Mouse (Mus musculus) olfactory bulb, adult 2 months (tissue): Measurements from ENCODE around the gene St3gal3. TPM values are rescaled to one million over a fixed set of nuclear protein-coding genes. Genes with fewer than 3 reads are reported as not detected.
A peak's percentile ranks its signal among the peaks of the same experiment; 100 is the strongest.

Experiments used
- H3K27ac ChIP-seq: fragments of 200-500 bp; 2 replicates; pipeline ENCODE4 v1.5.1; 2012; ENCODE audit warnings: low read depth, low read length; ENCODE audit not compliant: insufficient read depth
- H3K4me1 ChIP-seq: fragments of 200-500 bp; 2 replicates; pipeline ENCODE4 v1.6.1; 2012; ENCODE audit warnings: low read length; ENCODE audit not compliant: control insufficient read depth, insufficient read depth
- H3K4me3 ChIP-seq: fragments of 200-500 bp; 2 replicates; pipeline ENCODE4 v1.5.1; 2012; ENCODE audit warnings: mild to moderate bottlenecking, low read depth, low read length, moderate library complexity; ENCODE audit not compliant: insufficient read depth
- CTCF ChIP-seq: fragments of 200-500 bp; IDR thresholded peaks from 2 replicates; pipeline ENCODE4 v1.5.1; 2012; ENCODE audit warnings: low read depth, mild to moderate bottlenecking, low read length, moderate library complexity; ENCODE audit not compliant: insufficient read depth
- POLR2A ChIP-seq: fragments of 200-500 bp; IDR thresholded peaks from 2 replicates; pipeline ENCODE4 v1.6.1; 2012; ENCODE audit warnings: mild to moderate bottlenecking, low read depth, low read length, moderate library complexity; ENCODE audit not compliant: insufficient read depth
- WGBS: fragments of 180-500 bp; shearing (Covaris S2); methylation state at CpG from one replicate; pipeline ENCODE4 v1.1.7; 2018; 5-methylcytosine and 5-hydroxymethylcytosine counted together
- polyA plus RNA-seq: library from polyadenylated mRNA; stranded (reverse); fragments of >200 nt; gene quantifications from 2 replicates; pipeline ENCODE4 v1.2.4, GENCODE M21; 2012; ENCODE audit warnings: low replicate concordance; ENCODE audit not compliant: missing spikeins, insufficient read depth, insufficient read length

The St3gal3 gene
- polyA plus RNA-seq, 1 experiment: not detected

DNA sequence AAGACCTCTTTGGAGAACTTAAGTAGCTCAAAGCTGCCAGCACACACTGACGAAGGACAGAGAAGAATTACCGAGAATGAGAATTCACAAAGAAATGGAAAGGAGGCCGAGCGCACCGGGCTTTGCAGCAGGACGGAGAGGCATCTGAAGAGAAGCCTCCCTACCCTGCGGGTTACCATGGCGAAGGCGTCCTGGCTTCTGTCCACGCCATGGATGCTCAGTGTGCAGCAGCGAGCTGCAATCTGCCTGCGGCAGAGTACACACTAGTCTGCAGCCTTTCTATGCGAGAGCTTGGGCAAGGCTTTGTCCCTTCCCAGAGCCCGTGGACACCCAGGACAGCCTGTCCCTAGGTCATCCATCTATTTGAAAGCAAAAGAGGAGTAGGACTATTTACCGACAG is 21.8 kb upstream of the St3gal3 start:
- TF ChIP-seq POLR2A: no peak
- no peak for TF ChIP-seq CTCF
- 69% methylated on average over 15 of the region's 15 CpGs for WGBS
- no peak overlapping the region for H3K27ac ChIP-seq

DNA sequence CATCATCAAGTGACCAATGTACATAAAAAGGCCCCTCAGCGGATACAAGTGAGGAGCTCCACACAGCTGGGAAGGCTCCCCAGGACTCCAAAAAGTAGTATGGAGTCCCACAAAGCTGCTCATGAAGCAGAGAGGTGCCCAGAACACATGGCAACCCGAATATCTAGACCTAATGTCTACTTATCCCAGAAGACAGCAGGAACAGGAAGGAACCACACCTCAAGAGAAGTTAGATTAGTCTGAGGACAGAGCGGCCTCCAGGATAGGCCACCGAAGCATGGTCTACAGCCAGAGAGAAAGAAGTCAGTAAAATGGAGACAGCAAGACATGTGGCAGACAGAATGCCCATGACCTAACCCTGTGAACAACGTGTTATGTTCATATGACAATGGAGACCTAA is 20.2 kb upstream of the St3gal3 start:
- Histone ChIP-seq H3K4me1 (peaks cover 3% of the 10 kb centered on the region; the same call in 1 of the 2 replicates), H3K27ac (no peak overlapping the region), H3K4me3 (no peak overlapping the region)
- TF ChIP-seq POLR2A (no peak), CTCF (no peak)
- 94% methylated on average over 5 of the region's 5 CpGs for WGBS

More for the DNA sequence above, 21.8 kb upstream of the St3gal3 start:
- no peak overlapping the region for H3K4me3 ChIP-seq
- H3K4me1 ChIP-seq: peaks cover 4% of the 10 kb centered on the region; the same call in 1 of the 2 replicates

- Histone ChIP-seq H3K4me1 (peaks cover 5% of the 10 kb centered on the region), H3K4me3 (no peak overlapping the region), H3K27ac (no peak overlapping the region)
- TF ChIP-seq POLR2A (no peak), CTCF (no peak)
- WGBS: 86% methylated on average over 17 of the region's 17 CpGs
Observed at GRCm38 (mm10) chr4:118152020-118152785, 17.5 kb upstream of the St3gal3 start.

GRCm38 (mm10) chr4:118150804-118151203 is 16.1 kb upstream of the St3gal3 start:
- H3K4me3 ChIP-seq: no peak overlapping the region
- WGBS: 88% methylated on average over 7 of the region's 7 CpGs
- peaks cover 5% of the 10 kb centered on the region for H3K4me1 ChIP-seq
- no peak overlapping the region for H3K27ac ChIP-seq
- TF ChIP-seq POLR2A (no peak), CTCF (no peak)

GRCm38 (mm10) chr4:118149956-118150680 is 15.4 kb upstream of the St3gal3 start:
- TF ChIP-seq CTCF: no peak
- no peak for TF ChIP-seq POLR2A
- Histone ChIP-seq H3K4me3 (no peak overlapping the region), H3K27ac (no peak overlapping the region), H3K4me1 (peaks cover 5% of the 10 kb centered on the region)
- WGBS: 83% methylated on average over 14 of the region's 14 CpGs

DNA sequence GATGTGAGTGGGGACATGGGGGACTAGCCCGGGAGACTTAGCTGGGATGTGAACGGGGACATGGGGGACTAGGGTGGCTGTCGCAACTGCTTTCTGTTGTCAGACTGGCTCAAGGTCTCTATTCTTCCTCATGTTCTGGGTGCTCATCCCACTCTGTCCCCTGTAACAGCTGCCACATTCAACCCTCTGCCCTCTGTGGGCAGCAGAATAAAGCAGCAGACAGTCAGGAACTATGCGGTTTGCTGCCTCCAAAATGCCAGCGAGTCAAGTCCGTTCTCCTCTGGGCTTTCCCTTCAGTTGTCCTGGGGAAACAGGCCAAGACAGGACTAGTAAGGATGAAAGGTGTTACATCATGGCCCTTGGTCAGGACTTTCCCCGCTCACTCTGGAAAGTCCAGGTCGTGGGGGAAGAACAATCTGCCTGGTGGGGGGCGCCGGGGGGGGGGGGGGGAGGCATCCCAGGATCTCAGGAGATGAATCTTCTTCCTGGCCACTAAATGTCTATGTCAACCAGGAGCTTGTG is 14.4 kb upstream of the St3gal3 start:
- no peak for TF ChIP-seq CTCF
- no peak for TF ChIP-seq POLR2A
- peaks cover 5% of the 10 kb centered on the region for H3K4me1 ChIP-seq
- no peak overlapping the region for H3K27ac ChIP-seq
- WGBS: 86% methylated on average over 10 of the region's 10 CpGs
- no peak overlapping the region for H3K4me3 ChIP-seq

DNA sequence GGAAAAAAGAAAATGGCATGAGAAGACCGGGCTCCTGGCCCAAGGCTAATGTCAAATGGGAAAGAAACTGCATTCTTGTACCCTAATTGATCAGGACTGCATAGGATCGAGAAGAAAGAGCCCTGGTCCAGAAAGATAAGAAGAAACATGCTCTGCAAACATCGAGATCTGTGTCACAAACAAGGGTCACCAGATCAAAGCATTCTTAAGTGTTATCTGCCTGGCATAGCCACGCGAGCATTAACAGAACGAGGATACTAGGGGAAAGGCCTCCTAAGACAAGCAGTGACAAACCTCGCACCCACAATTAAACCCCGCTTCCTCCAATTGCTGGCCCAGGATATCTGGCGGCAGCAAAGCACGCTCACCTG is 13.6 kb upstream of the St3gal3 start:
- 75% methylated on average over 10 of the region's 10 CpGs for WGBS
- Histone ChIP-seq H3K4me3 (no peak overlapping the region), H3K27ac (no peak overlapping the region), H3K4me1 (peaks cover 5% of the 10 kb centered on the region)
- TF ChIP-seq CTCF: no peak

DNA sequence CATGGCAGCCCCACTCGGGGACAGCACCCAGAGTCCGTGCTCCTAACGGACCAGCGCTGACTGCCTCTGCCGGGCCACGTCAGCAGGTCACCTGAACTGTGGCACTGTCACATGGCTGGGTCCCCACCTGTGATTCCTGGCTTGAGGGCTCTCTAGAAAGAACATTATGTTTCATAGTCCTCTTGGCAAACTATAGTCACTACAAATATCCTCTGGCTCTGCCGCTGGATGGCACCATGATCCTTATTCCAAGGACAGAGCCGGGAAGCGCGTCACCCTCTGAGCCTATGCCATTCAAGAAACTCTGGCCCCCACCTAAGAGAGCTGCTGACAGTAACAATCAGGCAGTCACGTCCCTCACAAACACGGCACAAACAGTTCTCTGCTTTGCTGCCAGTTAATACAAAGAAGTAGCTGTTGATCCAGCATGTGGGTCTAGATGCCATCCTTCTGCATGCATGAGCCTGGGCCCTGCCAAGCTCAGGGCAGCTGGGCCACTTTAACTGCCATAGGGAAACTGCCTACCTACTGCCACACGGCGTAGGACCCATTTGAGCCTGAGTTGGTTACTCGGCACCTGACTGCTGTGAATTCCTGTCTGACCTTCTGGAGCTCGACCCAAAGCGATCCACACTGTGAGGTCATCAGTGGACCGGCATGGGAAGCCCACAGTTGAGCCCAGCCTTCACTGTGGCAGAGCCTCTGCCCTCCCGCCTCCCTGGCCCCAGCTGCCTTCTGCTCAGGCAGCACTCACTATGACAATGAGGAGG is 13.0 kb upstream of the St3gal3 start:
- Histone ChIP-seq H3K27ac (peak overlapping the region; percentile 13; the same call in 1 of the 2 replicates), H3K4me1 (peaks cover 5% of the 10 kb centered on the region), H3K4me3 (no peak overlapping the region)
- 71% methylated on average over 19 of the region's 19 CpGs for WGBS
- TF ChIP-seq CTCF (no peak), POLR2A (no peak)

DNA sequence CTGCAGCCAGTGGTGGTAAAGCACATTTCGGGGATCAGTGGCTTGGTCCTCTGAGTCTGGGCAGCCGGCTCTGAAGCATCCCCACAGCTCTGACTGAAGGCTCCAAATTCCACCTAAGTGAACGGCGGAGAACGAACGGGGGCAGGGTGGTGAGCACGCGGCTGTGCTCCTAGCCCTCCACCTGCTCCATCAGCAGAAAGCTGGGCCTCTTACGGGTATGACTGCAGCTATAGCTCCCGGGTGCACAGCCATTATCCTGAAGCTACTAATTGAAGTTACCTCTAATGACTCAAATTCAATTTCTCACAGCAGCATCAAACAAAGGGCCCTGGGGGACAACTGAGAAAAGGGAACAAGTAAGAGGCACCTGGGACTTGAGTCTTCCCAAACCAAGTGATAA is 12.4 kb upstream of the St3gal3 start:
- peak overlapping the region; percentile 13; the same call in 1 of the 2 replicates for H3K27ac ChIP-seq
- 81% methylated on average over 10 of the region's 10 CpGs for WGBS
- H3K4me3 ChIP-seq: no peak overlapping the region
- TF ChIP-seq CTCF (no peak), POLR2A (no peak)
- H3K4me1 ChIP-seq: peaks cover 5% of the 10 kb centered on the region
